Mouse (Mus musculus): ENCODE data around the gene Fibin. TPM values are rescaled to one million over a fixed set of nuclear protein-coding genes. Genes with fewer than 3 reads are reported as not detected.
A peak's percentile ranks its signal among the peaks of the same experiment; 100 is the strongest.

Fibin gene
- 2.4 and 4.4 TPM in 2 replicates for polyA plus RNA-seq (2015; fragmentation: Nextera tagmentation; extraction: Ambion mirVana)

GRCm38 (mm10) chr2:110362432-110363283 is at the start of gene Fibin:
Gene Fibin, minus strand, starts transcription at chr2:110363183.
- WGBS = 1% methylated on average over 33 of the region's 33 CpGs
- ATAC-seq = peak; percentile 90
- Histone ChIP-seq H3K36me3 (ENCODE audit: control insufficient read depth, insufficient read depth, low read length) (no peaks in the 10 kb centered on the region), H3K4me3 (ENCODE audit: low read depth, low read length) (peak within 1 kb of the TSS; percentile 59), H3K9me3 (replicated peaks; ENCODE audit: control insufficient read depth, low read length, poor library complexity, severe bottlenecking) (no peaks in the 10 kb centered on the region), H3K4me1 (ENCODE audit: control insufficient read depth, insufficient read depth, low read length) (no peaks in the 10 kb centered on the region), H3K27me3 (ENCODE audit: control insufficient read depth, insufficient read depth, low read depth, low read length) (no peaks in the 10 kb centered on the region), H3K9ac (ENCODE audit: low read depth, low read length) (peak within 1 kb of the TSS; percentile 68), H3K4me2 (ENCODE audit: low read length) (peak within 1 kb of the TSS; percentile 93), H3K27ac (ENCODE audit: low read length) (no peak within 1 kb of the TSS)

DNA sequence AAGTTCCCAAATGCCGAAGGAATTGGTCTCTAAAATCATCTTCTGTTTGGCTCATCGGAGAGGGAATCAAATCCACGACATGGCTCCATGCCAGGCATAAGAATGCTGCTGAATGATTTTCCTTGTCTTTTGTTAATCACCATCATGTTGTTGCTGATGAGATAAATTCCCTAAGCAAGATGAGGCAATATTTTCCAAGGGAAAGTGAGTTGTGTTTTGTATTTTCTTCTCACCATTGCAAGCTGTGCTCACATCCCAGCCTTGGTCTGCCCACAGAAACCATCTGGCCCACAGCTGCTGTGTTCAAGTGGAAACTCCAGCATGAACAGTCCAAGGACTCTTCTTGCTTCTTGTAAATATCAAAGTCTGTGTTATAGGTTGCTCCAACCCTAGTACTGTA is 48.4 kb upstream of the Fibin start:
- ATAC-seq = no peak
- no peaks in the 10 kb centered on the region for H3K4me1 ChIP-seq (ENCODE audit: control insufficient read depth, insufficient read depth, low read length)
- H3K27ac ChIP-seq (ENCODE audit: low read length) = no peak overlapping the region
- H3K36me3 ChIP-seq (ENCODE audit: control insufficient read depth, insufficient read depth, low read length) = no peaks in the 10 kb centered on the region
- H3K27me3 ChIP-seq (ENCODE audit: control insufficient read depth, insufficient read depth, low read depth, low read length) = no peaks in the 10 kb centered on the region
- no peak overlapping the region for H3K4me3 ChIP-seq (ENCODE audit: low read depth, low read length)
- H3K9ac ChIP-seq (ENCODE audit: low read depth, low read length) = no peak overlapping the region
- H3K4me2 ChIP-seq (ENCODE audit: low read length) = no peak overlapping the region
- 90% methylated on average over 3 of the region's 3 CpGs for WGBS
- H3K9me3 ChIP-seq (replicated peaks; ENCODE audit: control insufficient read depth, low read length, poor library complexity, severe bottlenecking) = no peaks in the 10 kb centered on the region

GRCm38 (mm10) chr2:110408757-110409156 is 45.8 kb upstream of the Fibin start:
- H3K4me2 ChIP-seq (ENCODE audit: low read length) = no peak overlapping the region
- no peaks in the 10 kb centered on the region for H3K4me1 ChIP-seq (ENCODE audit: control insufficient read depth, insufficient read depth, low read length)
- ATAC-seq = no peak
- no peaks in the 10 kb centered on the region for H3K27me3 ChIP-seq (ENCODE audit: control insufficient read depth, insufficient read depth, low read depth, low read length)
- H3K36me3 ChIP-seq (ENCODE audit: control insufficient read depth, insufficient read depth, low read length) = no peaks in the 10 kb centered on the region
- H3K27ac ChIP-seq (ENCODE audit: low read length) = no peak overlapping the region
- no peak overlapping the region for H3K9ac ChIP-seq (ENCODE audit: low read depth, low read length)
- no peak overlapping the region for H3K4me3 ChIP-seq (ENCODE audit: low read depth, low read length)
- no peaks in the 10 kb centered on the region for H3K9me3 ChIP-seq (replicated peaks; ENCODE audit: control insufficient read depth, low read length, poor library complexity, severe bottlenecking)

- Histone ChIP-seq H3K9me3 (replicated peaks; ENCODE audit: control insufficient read depth, low read length, poor library complexity, severe bottlenecking) (no peaks in the 10 kb centered on the region), H3K36me3 (ENCODE audit: control insufficient read depth, insufficient read depth, low read length) (no peaks in the 10 kb centered on the region), H3K4me2 (ENCODE audit: low read length) (no peak overlapping the region), H3K27me3 (ENCODE audit: control insufficient read depth, insufficient read depth, low read depth, low read length) (no peaks in the 10 kb centered on the region), H3K4me1 (ENCODE audit: control insufficient read depth, insufficient read depth, low read length) (no peaks in the 10 kb centered on the region), H3K4me3 (ENCODE audit: low read depth, low read length) (no peak overlapping the region), H3K9ac (ENCODE audit: low read depth, low read length) (no peak overlapping the region), H3K27ac (ENCODE audit: low read length) (no peak overlapping the region)
- ATAC-seq = no peak
- WGBS = 80% methylated on average over 4 of the region's 4 CpGs
These were observed 29.8 kb upstream of the Fibin start for GRCm38 (mm10) chr2:110392714-110393336.

- 71% methylated on average over 5 of the region's 5 CpGs for WGBS
- H3K9me3 ChIP-seq (replicated peaks; ENCODE audit: control insufficient read depth, low read length, poor library complexity, severe bottlenecking) = no peaks in the 10 kb centered on the region
- no peaks in the 10 kb centered on the region for H3K36me3 ChIP-seq (ENCODE audit: control insufficient read depth, insufficient read depth, low read length)
- no peak overlapping the region for H3K4me3 ChIP-seq (ENCODE audit: low read depth, low read length)
- H3K4me2 ChIP-seq (ENCODE audit: low read length) = no peak overlapping the region
- no peaks in the 10 kb centered on the region for H3K27me3 ChIP-seq (ENCODE audit: control insufficient read depth, insufficient read depth, low read depth, low read length)
- no peak for ATAC-seq
- H3K27ac ChIP-seq (ENCODE audit: low read length) = no peak overlapping the region
- no peak overlapping the region for H3K9ac ChIP-seq (ENCODE audit: low read depth, low read length)
- no peaks in the 10 kb centered on the region for H3K4me1 ChIP-seq (ENCODE audit: control insufficient read depth, insufficient read depth, low read length)
These were observed 27.9 kb upstream of the Fibin start for GRCm38 (mm10) chr2:110390736-110391409.

- no peaks in the 10 kb centered on the region for H3K9me3 ChIP-seq (replicated peaks; ENCODE audit: control insufficient read depth, low read length, poor library complexity, severe bottlenecking)
- no peak for ATAC-seq
- 87% methylated on average over 2 of the region's 2 CpGs for WGBS
- no peak overlapping the region for H3K27ac ChIP-seq (ENCODE audit: low read length)
- no peaks in the 10 kb centered on the region for H3K27me3 ChIP-seq (ENCODE audit: control insufficient read depth, insufficient read depth, low read depth, low read length)
- H3K4me3 ChIP-seq (ENCODE audit: low read depth, low read length) = no peak overlapping the region
- no peak overlapping the region for H3K9ac ChIP-seq (ENCODE audit: low read depth, low read length)
- H3K4me1 ChIP-seq (ENCODE audit: control insufficient read depth, insufficient read depth, low read length) = no peaks in the 10 kb centered on the region
- no peaks in the 10 kb centered on the region for H3K36me3 ChIP-seq (ENCODE audit: control insufficient read depth, insufficient read depth, low read length)
- no peak overlapping the region for H3K4me2 ChIP-seq (ENCODE audit: low read length)
These were observed 16.8 kb upstream of the Fibin start for GRCm38 (mm10) chr2:110379811-110380210.

- Histone ChIP-seq H3K9me3 (replicated peaks; ENCODE audit: control insufficient read depth, low read length, poor library complexity, severe bottlenecking) (no peaks in the 10 kb centered on the region), H3K27ac (ENCODE audit: low read length) (no peak overlapping the region), H3K4me1 (ENCODE audit: control insufficient read depth, insufficient read depth, low read length) (0 out of 2 replicates have a peak, but pooled peaks cover under 1% of the 10 kb centered on the region), H3K9ac (ENCODE audit: low read depth, low read length) (no peak overlapping the region), H3K4me3 (ENCODE audit: low read depth, low read length) (no peak overlapping the region), H3K27me3 (ENCODE audit: control insufficient read depth, insufficient read depth, low read depth, low read length) (no peaks in the 10 kb centered on the region), H3K36me3 (ENCODE audit: control insufficient read depth, insufficient read depth, low read length) (no peaks in the 10 kb centered on the region), H3K4me2 (ENCODE audit: low read length) (no peak overlapping the region)
- ATAC-seq = no peak
- WGBS = 88% methylated on average over 1 of the region's 1 CpGs
These were observed 13.7 kb upstream of the Fibin start for GRCm38 (mm10) chr2:110376660-110377059.

DNA sequence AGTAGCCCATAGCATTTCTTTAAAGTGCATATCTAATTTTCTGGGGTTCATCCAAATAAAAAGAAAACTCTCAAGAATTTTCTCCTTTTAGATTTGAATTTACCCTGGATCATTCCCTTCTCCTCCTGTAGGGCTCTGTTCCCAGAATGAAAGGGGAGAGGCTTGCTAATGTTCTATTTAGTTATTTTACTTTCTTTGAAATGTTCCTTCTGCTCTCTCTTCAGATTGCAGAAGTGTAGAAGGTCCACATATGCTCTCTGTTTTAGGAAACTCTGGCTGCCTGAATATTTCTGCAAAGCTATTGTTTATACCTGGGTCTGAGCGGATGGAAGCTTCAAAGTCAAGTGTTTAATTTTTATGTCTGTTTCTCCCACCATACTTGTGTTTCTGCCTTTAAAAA is 12.5 kb upstream of the Fibin start:
- H3K36me3 ChIP-seq (ENCODE audit: control insufficient read depth, insufficient read depth, low read length) = no peaks in the 10 kb centered on the region
- no peaks in the 10 kb centered on the region for H3K27me3 ChIP-seq (ENCODE audit: control insufficient read depth, insufficient read depth, low read depth, low read length)
- H3K4me2 ChIP-seq (ENCODE audit: low read length) = no peak overlapping the region
- no peak overlapping the region for H3K9ac ChIP-seq (ENCODE audit: low read depth, low read length)
- no peaks in the 10 kb centered on the region for H3K9me3 ChIP-seq (replicated peaks; ENCODE audit: control insufficient read depth, low read length, poor library complexity, severe bottlenecking)
- no peak overlapping the region for H3K4me3 ChIP-seq (ENCODE audit: low read depth, low read length)
- WGBS = 95% methylated on average over 1 of the region's 1 CpGs
- no peak for ATAC-seq
- no peak overlapping the region for H3K27ac ChIP-seq (ENCODE audit: low read length)
- H3K4me1 ChIP-seq (ENCODE audit: control insufficient read depth, insufficient read depth, low read length) = 0 out of 2 replicates have a peak, but pooled peaks cover 2% of the 10 kb centered on the region

GRCm38 (mm10) chr2:110373186-110373585 is 10.2 kb upstream of the Fibin start:
- Histone ChIP-seq H3K36me3 (ENCODE audit: control insufficient read depth, insufficient read depth, low read length) (no peaks in the 10 kb centered on the region), H3K9ac (ENCODE audit: low read depth, low read length) (no peak overlapping the region), H3K27ac (ENCODE audit: low read length) (no peak overlapping the region), H3K4me3 (ENCODE audit: low read depth, low read length) (no peak overlapping the region), H3K4me2 (ENCODE audit: low read length) (no peak overlapping the region), H3K27me3 (ENCODE audit: control insufficient read depth, insufficient read depth, low read depth, low read length) (no peaks in the 10 kb centered on the region), H3K4me1 (ENCODE audit: control insufficient read depth, insufficient read depth, low read length) (0 out of 2 replicates have a peak, but pooled peaks cover 2% of the 10 kb centered on the region), H3K9me3 (replicated peaks; ENCODE audit: control insufficient read depth, low read length, poor library complexity, severe bottlenecking) (no peaks in the 10 kb centered on the region)
- 30% methylated on average over 2 of the region's 2 CpGs for WGBS
- ATAC-seq = peak; percentile 11; the same call in 1 of the 2 replicates

Measured in midbrain, embryonic 16.5 days (tissue).